Mouse (Mus musculus) brain, embryonic 18.5 days (tissue): ENCODE data around the gene Ap2m1.

Experiments used
- DNase-seq: peaks from one replicate; pipeline ENCODE4 v3.0.0-alpha.2; 2012; ENCODE audit warnings: low read depth, low spot score

The Ap2m1 gene

GRCm38 (mm10) chr16:20529375-20529774, 5.9 kb upstream of the Ap2m1 start:
- DNase-seq, result no peak

- no peak for DNase-seq
Observed at GRCm38 (mm10) chr16:20530941-20531340, 4.3 kb upstream of the Ap2m1 start.

- DNase-seq, result no peak
Observed at GRCm38 (mm10) chr16:20534617-20535295, 522 bp upstream of the Ap2m1 start.

- no peak for DNase-seq
Observed at GRCm38 (mm10) chr16:20536081-20536665, 895 bp downstream of the Ap2m1 start.

GRCm38 (mm10) chr16:20537071-20537471, 1.8 kb downstream of the Ap2m1 start:
- no peak for DNase-seq

- DNase-seq, result no peak
Observed at GRCm38 (mm10) chr16:20537601-20538320, 2.5 kb downstream of the Ap2m1 start.

GRCm38 (mm10) chr16:20539649-20540048, 4.4 kb downstream of the Ap2m1 start:
- no peak for DNase-seq

- DNase-seq, result no peak
Observed at GRCm38 (mm10) chr16:20540438-20540837, 5.2 kb downstream of the Ap2m1 start.

- DNase-seq, result no peak
Observed at GRCm38 (mm10) chr16:20545696-20546095, 10.4 kb downstream of the Ap2m1 start.

GRCm38 (mm10) chr16:20547423-20547822, 12.1 kb downstream of the Ap2m1 start:
- no peak for DNase-seq

GRCm38 (mm10) chr16:20548096-20548948, 13.0 kb downstream of the Ap2m1 start, which contains the start of gene Abcf3:
Abcf3 (plus strand) TSS chr16:20548577.
- DNase-seq, result peak; percentile 99

- DNase-seq, result no peak
Observed at GRCm38 (mm10) chr16:20549161-20549560, 13.9 kb downstream of the Ap2m1 start.

GRCm38 (mm10) chr16:20551691-20552090, 16.4 kb downstream of the Ap2m1 start:
- DNase-seq, result no peak

- DNase-seq, result no peak
Observed at GRCm38 (mm10) chr16:20552594-20552993, 17.3 kb downstream of the Ap2m1 start.

- DNase-seq, result no peak
Observed at GRCm38 (mm10) chr16:20555000-20555399, 19.7 kb downstream of the Ap2m1 start.

- DNase-seq, result no peak
Observed at GRCm38 (mm10) chr16:20557381-20557780, 22.1 kb downstream of the Ap2m1 start.

GRCm38 (mm10) chr16:20565075-20565474, 29.8 kb downstream of the Ap2m1 start:
- no peak for DNase-seq

- DNase-seq, result no peak
Observed at GRCm38 (mm10) chr16:20589366-20589938, 54.2 kb downstream of the Ap2m1 start, which contains the start of gene Vwa5b2. Vwa5b2 (plus strand) TSS chr16:20589471.

GRCm38 (mm10) chr16:20589939-20590679, 54.8 kb downstream of the Ap2m1 start:
- DNase-seq, result no peak

- no peak for DNase-seq
Observed at GRCm38 (mm10) chr16:20590680-20591038, 55.4 kb downstream of the Ap2m1 start.
